Mouse (Mus musculus) adrenal gland (tissue): ENCODE data around the gene Dbx1.

Experiments used
- intact Hi-C: fragments of 180-260 bp; cut with DNase I; formaldehyde crosslinking; loops from one replicate; pipeline ENCODE4 v1.15.1; 2025
- long read RNA-seq, 2 experiments: library from polyadenylated mRNA; unstranded; transcript quantifications; one replicate each; pipeline ENCODE4 v2.0.0; 2020; ENCODE audit warnings: borderline replicate concordance in 1 of 2; ENCODE audit not compliant: insufficient replicate concordance in 1 of 2

Gene Dbx1
- long read RNA-seq, experiment 1 = 0 reads
- long read RNA-seq, experiment 2 = 0 reads

DNA sequence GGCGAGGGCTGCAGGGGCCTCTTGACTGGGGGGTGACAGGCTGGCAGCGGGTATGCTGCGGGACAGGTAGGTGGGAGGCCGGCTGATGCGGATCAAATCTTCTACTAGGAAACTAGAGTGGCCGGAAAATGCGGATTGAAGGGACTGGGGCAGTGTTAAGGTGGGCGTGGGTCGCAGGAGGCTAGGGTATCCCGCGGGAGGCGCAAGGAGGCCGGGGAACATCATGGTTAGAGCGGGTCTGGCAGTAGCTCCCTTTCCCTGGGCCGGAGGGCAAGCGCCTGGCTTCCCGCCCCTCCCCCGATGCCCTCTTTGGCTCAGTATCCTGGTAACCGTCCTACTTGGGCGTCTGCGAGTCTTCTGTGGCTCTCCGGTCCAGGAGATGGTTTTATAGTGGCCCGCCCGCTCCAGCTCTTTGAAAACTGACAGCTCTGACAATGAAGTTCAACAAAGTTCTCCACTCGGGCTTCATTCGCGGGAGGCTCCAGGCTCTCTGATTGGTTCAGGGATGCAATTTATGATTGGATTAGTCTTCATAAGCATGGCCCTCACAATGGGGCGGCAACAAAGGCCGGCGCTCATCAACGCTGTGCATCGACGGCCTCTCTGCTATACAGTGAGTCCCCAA is at the start of gene Dbx1:
Gene Dbx1, minus strand, starts transcription at position 359 of the 625 bp plus-strand sequence.
- intact Hi-C loops = no loop called here

DNA sequence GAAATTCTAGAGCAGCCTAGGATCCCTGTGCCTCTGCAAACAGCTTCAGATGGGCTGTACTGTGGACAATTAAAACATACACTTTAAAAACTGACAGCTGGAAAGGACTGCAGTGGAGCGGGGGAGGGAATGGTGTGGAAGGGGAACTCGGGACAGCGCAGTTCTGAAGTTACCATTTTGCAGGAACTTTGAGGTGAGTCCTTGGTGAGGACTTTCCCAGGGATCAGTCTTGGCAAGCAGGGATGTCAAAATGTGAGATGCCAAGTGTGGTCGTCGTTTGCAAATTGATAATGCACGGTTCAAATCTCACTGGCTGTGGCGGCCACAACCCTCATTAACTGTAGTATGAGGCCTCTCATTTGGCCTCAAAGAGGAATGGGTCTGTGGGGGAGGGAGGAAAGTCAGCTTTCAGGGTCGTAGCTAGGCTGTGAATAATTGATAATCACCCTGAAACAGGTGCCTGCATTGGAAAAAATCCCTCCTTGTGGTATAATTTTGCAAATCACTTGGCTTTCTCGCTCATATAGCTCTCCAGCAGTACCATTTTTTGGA is 42.3 kb upstream of the Dbx1 start:
- intact Hi-C loops = no loop called here

DNA sequence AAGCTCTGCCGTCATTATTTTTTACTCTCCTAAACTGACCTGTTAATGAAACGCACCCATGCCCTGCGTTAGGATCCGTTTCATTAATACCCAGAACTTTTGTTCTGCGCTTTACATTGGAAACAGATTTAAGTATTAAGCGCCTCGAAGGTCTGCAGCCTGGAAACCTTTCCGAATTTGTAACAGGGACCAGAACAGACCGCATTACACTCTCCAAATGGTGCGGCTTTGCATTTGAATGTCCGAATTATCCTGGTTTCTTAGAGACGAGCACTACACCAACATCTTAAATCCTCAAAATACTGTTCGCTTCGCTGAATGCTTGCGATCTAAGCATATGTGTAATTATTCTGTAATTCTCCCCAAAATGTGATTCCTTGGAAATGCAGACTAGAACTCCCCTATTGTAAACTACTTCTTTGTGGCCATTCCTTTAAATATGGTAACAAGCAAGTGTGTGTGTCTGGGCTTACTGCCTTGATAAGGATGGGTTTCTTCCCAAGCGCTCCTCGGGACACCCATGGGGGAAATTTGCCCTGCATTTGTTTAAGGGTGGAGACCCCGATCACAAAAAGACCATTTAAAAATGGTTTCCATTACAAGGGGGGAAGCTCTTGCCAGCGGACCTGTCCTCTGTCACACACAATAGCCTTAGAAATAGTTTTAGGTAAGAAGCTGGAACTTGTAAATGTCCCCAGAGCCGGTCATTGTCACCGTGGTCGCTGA is 41.6 kb upstream of the Dbx1 start:
- intact Hi-C loops = no loop called here

DNA sequence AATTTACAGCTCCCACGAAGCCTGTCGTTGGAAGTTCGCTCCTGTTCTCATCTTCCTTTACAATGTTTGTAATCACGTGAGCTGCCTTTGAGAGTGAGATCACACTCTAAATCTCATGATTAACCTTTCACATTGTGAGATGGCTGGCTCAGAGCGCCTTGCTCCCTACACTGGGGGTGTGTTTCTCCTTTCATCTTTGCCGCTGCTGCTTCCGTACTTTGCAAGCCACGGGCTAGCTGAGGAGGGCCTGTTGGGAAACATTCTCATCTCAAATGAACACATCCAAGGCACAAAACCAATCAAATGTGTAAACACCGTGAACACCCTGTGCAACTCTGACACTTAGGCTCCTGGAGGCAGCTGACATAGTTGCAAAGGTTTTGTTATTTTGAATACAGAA is 40.5 kb upstream of the Dbx1 start:
- intact Hi-C loops = no loop called here

DNA sequence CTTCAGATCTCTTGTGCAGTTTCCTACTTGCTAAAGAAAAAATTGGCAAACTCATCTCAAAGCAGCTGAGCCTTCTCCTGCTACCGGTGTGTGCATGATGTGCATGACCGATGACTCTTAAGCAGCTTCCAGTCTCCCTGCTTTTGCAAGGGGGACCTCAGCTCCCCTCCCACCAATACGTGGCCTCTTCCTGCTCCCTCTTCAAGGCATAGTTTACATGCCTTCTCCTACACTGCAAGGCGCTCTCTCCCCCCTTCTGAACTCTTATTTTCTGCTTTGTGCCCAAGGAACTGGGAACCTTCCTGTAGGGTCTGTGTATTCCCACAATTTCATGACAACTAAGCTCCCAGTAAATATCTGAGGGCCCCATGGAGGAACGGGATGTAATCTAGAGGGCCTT is 40.0 kb upstream of the Dbx1 start:
- intact Hi-C loops = no loop called here

DNA sequence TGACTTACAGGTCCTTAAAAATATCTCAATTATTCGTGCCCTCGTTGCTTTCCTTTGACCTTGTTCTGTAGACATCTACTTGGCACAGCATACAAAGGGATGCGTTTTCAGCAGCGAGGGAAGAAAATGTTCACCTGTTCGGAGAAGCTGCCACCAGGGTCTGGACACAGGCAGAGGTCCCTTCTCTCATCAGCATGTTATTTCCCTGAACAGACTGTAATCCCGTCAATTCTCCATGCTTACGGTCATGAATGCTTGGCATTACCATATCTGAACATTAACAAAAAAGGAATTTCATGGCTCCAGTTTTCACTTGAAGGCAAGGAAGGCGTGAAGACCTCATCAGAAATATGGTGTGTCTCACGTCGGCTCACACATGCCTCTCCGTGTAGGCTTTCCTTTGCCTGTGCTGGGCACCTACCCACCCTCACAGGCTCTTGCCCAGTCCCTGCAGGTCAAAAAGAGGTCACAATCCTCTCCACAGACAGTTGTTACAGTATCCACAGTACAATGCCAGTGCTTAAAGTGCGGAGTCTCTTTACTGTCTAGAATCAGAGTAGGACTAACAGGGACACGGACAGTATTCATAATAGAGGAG is 31.7 kb upstream of the Dbx1 start:
- intact Hi-C loops = no loop called here

DNA sequence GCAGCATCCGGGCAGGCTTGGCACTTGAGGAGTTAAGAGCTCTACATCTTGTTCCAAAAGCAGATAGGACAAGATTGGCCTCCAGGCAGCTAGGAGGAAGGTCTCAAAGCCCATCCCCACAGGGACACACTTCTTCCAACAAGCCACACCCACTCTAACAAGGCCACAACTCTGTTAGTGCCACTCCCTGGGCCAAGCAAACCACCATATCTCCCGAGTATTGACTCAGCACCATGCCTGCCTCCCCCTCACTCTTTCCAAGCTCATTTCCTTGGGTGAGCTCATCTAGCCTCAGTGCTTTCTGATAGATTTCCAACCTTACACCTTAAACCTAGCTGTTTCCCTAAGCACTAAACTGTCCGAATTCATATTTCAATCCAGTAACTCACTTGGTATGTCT is 26.9 kb upstream of the Dbx1 start:
- intact Hi-C loops = loop anchor here (5.0 kb wide), 1 partner anchor 51 kb away; no protein-coding TSS in a partner anchor

DNA sequence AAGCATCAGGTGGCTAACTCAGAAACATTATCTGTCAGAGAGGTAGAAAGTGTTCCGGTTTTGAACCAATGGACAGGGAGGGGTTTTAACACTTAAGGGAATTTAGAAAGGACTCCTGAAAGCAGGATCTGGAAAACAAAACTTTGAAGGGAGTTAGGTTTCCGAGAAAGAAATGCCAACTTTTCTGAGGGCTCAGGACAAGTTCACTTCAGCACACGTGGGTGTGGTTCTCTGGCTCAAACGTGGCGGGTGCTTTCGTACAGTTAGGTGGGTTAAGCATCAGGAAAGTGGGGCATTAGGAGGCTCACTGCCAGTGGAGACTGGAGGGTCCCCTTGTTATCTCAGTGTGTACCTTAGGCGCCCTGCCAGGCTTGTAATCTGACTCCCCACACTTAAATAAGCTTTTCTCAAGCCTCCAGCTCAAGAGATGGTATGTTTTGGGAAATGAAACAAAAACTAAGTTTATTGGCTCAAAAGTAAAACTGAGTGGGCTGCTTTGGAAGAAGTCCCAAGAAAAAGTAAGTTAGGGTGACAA is 25.9 kb upstream of the Dbx1 start:
- intact Hi-C loops = loop anchor here (5.0 kb wide), 1 partner anchor 50 kb away; no protein-coding TSS in a partner anchor

DNA sequence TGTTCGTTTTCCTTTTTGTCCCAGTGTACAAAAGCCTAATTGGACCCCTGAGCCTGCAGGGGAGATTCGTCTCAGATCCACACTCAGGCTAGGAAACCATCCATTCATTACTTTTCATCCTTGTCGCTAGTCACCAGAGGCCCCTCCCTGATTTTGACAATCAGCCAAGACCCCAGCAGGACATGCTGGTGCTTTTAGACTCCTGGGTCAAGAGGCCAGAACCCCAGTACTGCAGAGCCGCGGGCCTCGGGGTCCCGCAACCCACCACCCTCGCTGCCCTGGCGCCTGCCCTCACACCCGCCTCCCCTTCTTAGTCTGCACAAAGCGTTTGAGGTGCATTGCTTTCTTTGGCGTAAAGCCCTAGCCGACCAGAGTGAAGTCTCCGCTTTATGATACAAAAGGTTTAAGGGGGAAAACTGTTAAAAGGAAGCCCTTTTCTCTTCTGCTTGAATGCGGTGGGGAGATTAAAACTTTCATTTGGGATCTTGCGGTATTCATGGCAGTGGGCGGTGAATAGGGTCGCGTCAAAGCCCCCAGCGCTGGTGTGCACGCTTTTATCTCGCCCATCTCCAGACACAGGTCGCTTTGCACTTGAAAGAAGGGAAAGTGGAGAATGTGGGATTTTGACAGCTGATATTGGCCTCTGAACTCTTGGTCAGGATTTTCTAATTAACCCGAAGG is 25.3 kb upstream of the Dbx1 start:
- intact Hi-C loops = loop anchor here (5.0 kb wide), 1 partner anchor 50 kb away; no protein-coding TSS in a partner anchor

DNA sequence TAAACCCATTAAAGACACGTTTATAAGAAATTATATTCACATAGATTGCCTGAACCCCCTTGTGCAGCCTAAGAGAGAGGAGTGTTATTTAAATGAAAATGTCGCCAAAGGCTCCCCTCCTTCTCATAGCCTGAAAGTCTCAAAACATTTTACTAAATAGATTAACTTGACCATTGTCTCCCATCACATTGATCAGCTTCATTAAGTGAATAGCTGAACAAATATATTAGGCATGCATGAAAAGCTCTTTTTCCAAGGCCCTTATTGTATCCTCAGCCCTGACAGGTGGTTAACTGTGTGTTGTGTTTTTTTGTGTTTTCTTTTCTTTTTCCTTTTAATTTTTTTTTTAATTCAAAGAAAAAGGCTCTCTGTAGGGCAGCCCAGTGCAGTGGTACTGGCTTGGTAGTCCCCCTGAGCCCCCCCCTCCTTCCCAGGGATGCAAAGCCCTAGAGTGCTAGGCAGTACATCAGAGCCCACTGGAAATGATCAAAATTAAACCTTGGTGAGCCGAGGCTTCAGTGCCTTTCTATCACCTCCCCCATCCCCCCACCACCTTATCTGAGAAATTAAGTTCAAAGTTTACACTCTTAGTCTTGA is 4.2 kb upstream of the Dbx1 start:
- intact Hi-C loops = no loop called here

DNA sequence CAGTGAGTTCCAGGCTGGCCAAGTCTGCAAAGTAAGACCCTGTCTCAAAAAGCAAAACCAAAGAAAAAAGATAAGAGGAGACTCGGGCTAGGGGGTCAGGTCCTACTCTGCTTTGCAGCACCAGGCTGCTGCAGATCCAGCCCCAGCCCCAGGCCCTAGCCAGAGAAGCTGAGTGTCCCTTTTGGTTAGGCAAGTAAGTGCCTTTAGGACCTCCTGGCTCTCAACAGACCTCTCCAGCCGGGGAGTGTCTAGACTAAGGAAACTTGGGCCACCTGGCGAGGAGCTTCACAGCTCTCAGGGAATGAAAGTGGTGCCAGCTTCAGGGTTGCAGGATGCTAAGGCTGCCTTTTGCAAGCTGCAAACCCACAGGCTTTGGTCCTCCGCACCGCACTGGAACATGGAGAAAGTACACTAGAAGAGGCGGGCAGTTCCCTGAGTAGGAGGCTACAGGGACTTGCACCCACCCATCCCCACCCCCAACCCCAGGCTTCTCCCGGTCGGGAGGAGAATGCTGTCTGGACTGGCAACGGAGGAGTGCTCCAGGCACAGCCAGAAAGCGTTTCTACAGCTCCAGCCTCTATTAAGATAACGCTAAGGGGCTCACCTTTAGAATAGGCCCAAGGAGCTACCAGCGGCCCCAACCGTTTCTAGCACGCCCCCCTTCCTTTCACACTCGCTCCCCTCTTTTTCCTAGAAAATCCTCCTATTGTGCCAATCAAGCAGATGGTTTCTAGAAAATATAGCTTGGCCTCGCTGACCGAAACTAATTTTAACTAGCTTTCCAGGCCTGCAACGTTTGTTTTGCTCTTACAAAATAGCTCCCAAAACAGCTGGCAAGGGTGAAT is 3.4 kb upstream of the Dbx1 start:
- intact Hi-C loops = no loop called here

DNA sequence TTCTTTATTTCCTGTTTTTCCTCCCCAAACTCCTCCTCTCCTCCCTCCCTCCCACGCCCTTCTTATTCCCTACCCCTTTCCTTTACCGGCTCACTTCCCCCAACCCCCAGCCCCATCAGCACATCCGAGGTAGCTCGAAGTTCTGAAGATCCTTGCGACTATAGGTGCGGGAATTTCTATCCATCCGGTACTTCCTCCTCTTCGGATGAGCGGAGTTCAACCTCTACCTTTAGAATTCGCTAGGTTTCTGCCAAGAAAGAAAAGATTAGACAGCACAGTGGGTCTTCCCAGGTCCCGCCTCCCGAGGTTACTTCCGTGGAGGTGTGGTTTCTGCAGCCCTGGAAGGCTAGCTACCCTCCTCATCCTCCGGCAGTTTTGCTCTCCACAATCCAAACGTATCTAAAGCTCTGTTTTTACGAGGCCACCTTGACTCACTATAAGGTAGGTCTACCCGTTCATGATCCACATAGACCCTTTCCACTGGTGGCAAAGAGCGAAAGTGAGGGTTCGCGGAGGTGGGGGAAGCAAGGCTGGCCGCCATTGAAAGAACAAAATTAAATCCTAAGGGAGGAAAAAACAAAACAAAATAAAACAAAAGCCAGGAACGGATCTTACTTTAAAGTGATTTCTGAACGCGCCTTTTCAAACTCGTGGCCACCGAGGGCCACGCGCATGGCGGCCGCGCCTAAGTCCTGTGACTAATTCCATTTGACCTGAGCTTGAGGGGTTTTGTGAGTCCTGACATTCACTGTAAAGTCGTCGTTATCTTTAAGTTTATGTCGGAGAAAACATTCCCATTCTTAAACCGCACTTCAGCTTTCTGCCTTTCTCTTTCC is 2.5 kb upstream of the Dbx1 start:
- intact Hi-C loops = no loop called here

DNA sequence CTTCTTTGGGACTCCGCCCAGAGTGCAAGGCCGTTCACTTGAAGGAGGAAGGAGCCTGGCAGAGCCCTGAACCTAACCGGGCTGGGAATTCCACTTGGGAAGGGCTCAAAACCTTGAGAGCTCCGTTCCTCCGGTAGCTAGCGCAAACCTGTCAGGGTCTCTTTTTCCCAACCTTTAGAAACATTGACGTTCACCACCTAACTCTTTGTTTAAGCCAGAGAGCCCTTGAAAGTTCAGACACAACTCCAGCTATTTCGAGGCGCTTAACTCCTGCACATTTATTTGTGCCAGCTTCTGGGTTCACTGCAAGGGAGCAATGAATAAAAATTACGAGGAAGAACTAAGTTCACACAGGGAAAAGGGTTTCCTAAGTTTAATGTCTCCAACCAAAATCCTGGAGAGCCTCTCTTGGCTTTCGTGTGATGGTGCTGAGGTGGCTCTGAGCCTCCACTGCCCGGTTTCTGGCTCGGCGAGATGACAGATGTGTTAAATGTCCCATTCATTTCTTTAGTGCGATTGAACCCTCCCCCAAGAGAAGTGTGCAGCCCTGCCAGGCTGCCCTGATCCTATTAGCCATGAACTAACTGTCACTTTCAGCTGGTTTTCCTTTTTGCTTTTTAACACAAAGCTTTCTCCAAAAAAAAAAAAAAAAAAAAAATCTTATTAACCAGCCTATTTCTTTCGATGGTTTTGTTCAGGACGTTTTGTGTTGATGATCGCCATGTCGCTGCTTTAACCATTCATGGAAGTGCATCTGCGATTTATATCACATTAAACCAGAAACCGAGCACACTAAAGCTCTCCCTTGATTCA is 1.4 kb upstream of the Dbx1 start:
- intact Hi-C loops = no loop called here

DNA sequence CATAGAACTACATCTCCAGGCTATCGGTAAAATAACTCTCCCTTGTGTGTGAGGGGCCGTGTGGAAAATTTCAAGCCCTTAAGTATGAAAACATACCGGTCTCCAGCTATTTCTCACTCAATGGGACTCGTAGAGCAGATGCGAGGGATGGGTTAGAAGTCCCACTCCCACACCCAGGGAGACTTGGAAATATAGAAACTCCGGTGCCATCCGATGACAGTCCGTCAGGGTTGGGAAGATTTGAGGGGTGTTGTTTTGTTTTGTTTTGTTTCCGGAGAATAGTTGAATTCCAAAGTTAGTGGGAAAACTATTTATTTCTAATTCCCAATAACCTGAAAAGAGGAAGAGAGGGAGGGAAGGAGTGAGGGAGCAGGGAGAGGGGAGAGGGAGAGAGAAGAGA is 632 bp upstream of the Dbx1 start:
- intact Hi-C loops = no loop called here

DNA sequence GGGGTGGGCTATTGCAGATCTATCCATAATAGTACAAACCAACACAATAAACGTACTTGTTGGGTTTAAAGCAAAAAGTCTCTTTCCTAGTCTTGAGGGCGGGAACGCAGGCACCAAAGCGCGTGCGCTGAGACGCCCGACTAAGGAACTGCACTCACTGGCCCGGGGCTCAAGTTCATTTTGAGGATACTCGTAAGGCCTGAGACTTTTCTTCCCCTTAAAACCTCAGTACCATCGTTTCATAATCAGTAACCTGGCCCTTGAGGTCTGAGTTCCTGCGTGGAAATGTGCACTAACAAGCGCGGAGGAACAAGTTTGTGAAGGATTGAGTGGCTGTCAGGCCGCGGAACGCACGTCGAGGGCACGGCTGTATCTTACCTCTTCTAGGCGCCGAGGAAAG is 678 bp downstream of the Dbx1 start:
- intact Hi-C loops = no loop called here

DNA sequence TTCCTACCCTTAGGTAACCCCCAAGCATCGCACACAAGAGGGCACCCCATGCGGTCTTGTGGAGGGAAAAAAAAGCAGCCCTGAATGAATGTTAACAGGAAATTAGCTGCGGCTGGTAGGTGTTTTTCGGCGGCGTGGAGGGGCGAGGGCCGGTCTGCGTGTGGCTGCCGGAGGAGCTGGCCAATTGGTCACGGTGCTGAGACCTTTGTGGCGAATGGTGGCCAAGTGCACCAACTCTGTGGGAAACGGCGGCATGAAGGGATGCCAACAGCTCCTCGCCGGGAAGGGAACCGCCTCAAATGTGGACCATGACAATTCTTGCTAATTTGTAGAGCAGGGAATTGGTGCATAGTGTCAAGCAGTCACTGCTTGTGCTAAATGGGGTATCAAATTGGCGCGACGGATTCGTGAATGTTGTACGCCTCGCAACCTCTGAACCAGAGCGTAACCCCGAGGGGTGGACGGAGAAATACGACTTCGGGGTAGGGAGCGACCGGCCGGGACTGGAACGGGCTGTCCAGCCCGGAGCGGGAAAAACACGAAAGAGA is 1.5 kb downstream of the Dbx1 start:
- intact Hi-C loops = no loop called here

DNA sequence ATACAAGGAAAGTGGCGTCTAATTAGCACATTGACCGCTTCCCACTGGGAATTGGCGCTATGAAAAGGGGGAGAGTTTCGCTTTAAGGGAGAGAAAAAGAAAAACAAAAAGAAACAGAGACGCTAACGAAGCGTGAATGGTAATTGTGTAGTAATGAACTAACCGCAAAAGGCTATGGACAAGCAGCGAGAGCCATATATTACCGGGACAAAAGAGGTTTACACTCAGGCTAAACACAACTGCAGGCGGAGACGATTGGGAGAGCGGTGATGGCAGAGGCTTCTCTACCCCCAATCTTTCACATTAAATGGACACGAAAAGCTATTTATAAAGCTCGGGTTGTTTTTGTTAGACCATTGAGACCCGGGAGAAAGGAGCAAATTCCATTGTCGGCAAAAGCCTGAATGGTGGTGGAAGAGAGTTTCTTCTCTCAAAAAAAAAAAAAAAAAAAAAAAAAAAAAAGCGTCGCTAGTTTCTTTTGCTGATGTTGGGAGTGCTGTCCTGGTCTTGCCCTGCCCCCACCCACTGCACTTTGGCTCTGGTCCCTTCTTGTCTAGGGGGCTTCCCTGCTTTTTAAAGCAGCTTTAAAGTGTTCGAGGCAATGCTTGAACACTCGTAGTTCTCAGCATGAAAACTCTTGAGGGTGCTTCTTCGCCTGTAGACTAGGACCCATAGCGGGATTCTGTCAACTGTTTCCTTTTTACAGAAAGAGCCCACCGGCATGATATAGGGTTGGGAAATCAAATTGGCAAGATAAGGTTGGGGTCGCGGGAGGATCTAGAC is 2.2 kb downstream of the Dbx1 start:
- intact Hi-C loops = no loop called here
